Mouse (Mus musculus) spleen, adult 2 months (tissue): ENCODE measurements at regions not wholly inside any gene's neighbourhood (a gene's known extent, or its start where the extent isn't known, plus 50 kb on each side); places are given as distances from the start of the nearest gene placed in this dataset.

ENCODE experiments used
- CTCF ChIP-seq: fragments of 200-500 bp; IDR thresholded peaks from 2 replicates; pipeline ENCODE4 v1.5.1; 2011; ENCODE audit warnings: mild to moderate bottlenecking, inconsistent platforms; ENCODE audit not compliant: insufficient read depth, insufficient read length, insufficient replicate concordance; ENCODE audit errors: extremely low read depth
- POLR2A ChIP-seq: fragments of 200-500 bp; IDR thresholded peaks from 2 replicates; pipeline ENCODE4 v1.6.1; 2011; ENCODE audit warnings: low read depth, low read length, inconsistent platforms

- TF ChIP-seq POLR2A (no peak), CTCF (no peak)
Measured at GRCm38 (mm10) chr13:26387861-26388621, 381.9 kb downstream of the Hdgfl1 start.
